Mouse (Mus musculus) midbrain, embryonic 11.5 days (tissue): ENCODE measurements around the gene Eif2b3. TPM values are rescaled to one million over a fixed set of nuclear protein-coding genes. Genes with fewer than 3 reads are reported as not detected.
A peak's percentile ranks its signal among the peaks of the same experiment; 100 is the strongest.

Experiments used
- ATAC-seq: fragments of 200-750 bp; cut with Nextera tagmentation; 2 replicates; pipeline ENCODE4 v1.8.0; 2017; ENCODE audit warnings: moderate TSS enrichment, moderate library complexity; ENCODE audit not compliant: low FRiP score
- DNase-seq: peaks from one replicate; pipeline ENCODE4 v3.0.0; 2015; ENCODE audit warnings: low spot score; ENCODE audit errors: missing footprints
- H3K27ac ChIP-seq: fragments of 300-500 bp; sonication (generic); 2 replicates; pipeline ENCODE4 v1.5.1; 2014; ENCODE audit warnings: low read depth, low read length
- H3K27me3 ChIP-seq: fragments of 300-500 bp; sonication (generic); 2 replicates; pipeline ENCODE4 v1.6.1; 2014; ENCODE audit warnings: mild to moderate bottlenecking, low read length, moderate library complexity, mixed read lengths; ENCODE audit not compliant: control insufficient read depth, insufficient read depth
- H3K36me3 ChIP-seq: fragments of 300-500 bp; sonication (generic); 2 replicates; pipeline ENCODE4 v1.6.1; 2014; ENCODE audit warnings: mild to moderate bottlenecking, low read length, moderate library complexity, mixed read lengths; ENCODE audit not compliant: control insufficient read depth, insufficient read depth
- H3K4me1 ChIP-seq: fragments of 300-500 bp; sonication (generic); 2 replicates; pipeline ENCODE4 v1.6.1; 2014; ENCODE audit warnings: low read length; ENCODE audit not compliant: control insufficient read depth, insufficient read depth
- H3K4me2 ChIP-seq: fragments of 300-500 bp; sonication (generic); 2 replicates; pipeline ENCODE4 v1.6.1; 2014; ENCODE audit warnings: mild to moderate bottlenecking, moderate library complexity
- H3K4me3 ChIP-seq: fragments of 300-500 bp; sonication (generic); 2 replicates; pipeline ENCODE4 v1.5.1; 2014; ENCODE audit warnings: low read depth, low read length
- H3K9ac ChIP-seq: fragments of 300-500 bp; sonication (generic); 2 replicates; pipeline ENCODE4 v1.6.1; 2014; ENCODE audit warnings: low read length
- H3K9me3 ChIP-seq: fragments of 300-500 bp; sonication (generic); 2 replicates; pipeline ENCODE4 v1.6.1; 2016; ENCODE audit warnings: low read length; ENCODE audit not compliant: control insufficient read depth
- WGBS: fragments of 180-500 bp; shearing (Covaris S2); extraction: QIAGEN DNeasy Blood & Tissue Kit; methylation state at CpG from one replicate; pipeline ENCODE4 v1.1.7; 2014; 5-methylcytosine and 5-hydroxymethylcytosine counted together
- polyA plus RNA-seq: library from polyadenylated mRNA; unstranded; fragments of >200 nt; fragmentation: Nextera tagmentation; extraction: Ambion mirVana; gene quantifications from 2 replicates; pipeline ENCODE4 v1.2.1, GENCODE M21; 2014

Gene Eif2b3
- polyA plus RNA-seq, 1 experiment from 2014 or later: 43.0 TPM

DNA sequence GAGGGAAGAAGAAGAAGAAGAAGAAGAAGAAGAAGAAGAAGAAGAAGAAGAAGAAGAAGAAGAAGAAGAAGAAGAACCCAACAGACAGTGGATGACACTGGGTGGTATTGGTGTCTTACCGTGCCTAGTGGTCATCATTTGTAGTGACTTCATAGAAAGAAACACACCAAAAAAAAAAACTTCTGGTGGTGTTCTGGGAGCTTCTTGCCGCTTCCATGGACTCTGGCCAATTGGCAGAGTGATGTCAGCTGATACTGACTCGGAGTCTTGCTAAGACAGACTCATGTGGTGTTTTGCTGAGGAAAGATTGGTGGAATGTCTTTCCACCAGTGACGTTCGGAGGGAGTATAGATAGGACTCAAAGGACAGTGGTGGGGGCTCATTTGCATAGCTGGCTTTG lies 9.0 kb upstream of the Eif2b3 start:
- Histone ChIP-seq H3K27me3 (no peaks in the 10 kb centered on the region; the same call in 1 of the 2 replicates), H3K4me1 (no peaks in the 10 kb centered on the region), H3K36me3 (no peaks in the 10 kb centered on the region), H3K9ac (no peak overlapping the region), H3K27ac (no peak overlapping the region), H3K9me3 (no peaks in the 10 kb centered on the region), H3K4me2 (no peak overlapping the region), H3K4me3 (no peak overlapping the region)
- DNase-seq: peak; percentile 60
- 91% methylated on average over 5 of the region's 5 CpGs for WGBS
- no peak for ATAC-seq

GRCm38 (mm10) chr4:117013596-117013995 lies 5.6 kb upstream of the Eif2b3 start:
- H3K4me2 ChIP-seq: no peak overlapping the region
- no peak overlapping the region for H3K4me3 ChIP-seq
- ATAC-seq (no peak), DNase-seq (no peak)
- no peaks in the 10 kb centered on the region for H3K36me3 ChIP-seq
- no peaks in the 10 kb centered on the region; the same call in 1 of the 2 replicates for H3K27me3 ChIP-seq
- WGBS: 86% methylated on average over 6 of the region's 6 CpGs
- no peaks in the 10 kb centered on the region for H3K9me3 ChIP-seq
- no peak overlapping the region for H3K9ac ChIP-seq
- H3K4me1 ChIP-seq: no peaks in the 10 kb centered on the region
- no peak overlapping the region for H3K27ac ChIP-seq

DNA sequence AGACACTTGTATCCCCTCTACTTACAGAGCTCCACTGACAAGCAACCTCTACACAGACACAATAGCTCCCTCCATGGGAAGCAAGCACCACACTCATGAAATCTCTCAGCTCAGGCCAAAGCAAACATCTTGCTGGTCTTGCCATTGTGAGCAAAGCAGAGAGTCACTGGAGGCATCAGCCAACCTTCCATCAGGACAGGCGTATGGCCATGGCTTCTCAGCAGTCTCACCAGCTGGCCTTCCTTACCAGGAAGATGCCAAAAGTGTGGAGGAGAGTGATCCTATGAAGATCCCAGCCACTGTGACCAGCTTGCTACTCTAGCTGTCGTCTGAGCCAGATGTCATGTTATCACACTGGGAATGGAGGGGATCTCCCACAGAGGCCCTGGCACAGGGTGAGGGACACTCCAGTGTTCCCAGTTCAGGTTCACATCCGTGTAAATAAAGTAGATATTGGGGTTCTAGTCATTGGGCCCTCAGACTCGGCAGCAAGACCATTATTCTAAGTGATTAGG lies 4.2 kb upstream of the Eif2b3 start:
- ATAC-seq (no peak), DNase-seq (peak; percentile 69)
- H3K27me3 ChIP-seq: no peaks in the 10 kb centered on the region; the same call in 1 of the 2 replicates
- peaks cover 2% of the 10 kb centered on the region; the same call in 1 of the 2 replicates for H3K4me1 ChIP-seq
- H3K9ac ChIP-seq: no peak overlapping the region
- H3K36me3 ChIP-seq: no peaks in the 10 kb centered on the region
- H3K4me3 ChIP-seq: no peak overlapping the region
- H3K4me2 ChIP-seq: no peak overlapping the region
- H3K27ac ChIP-seq: no peak overlapping the region
- H3K9me3 ChIP-seq: no peaks in the 10 kb centered on the region
- WGBS: 68% methylated on average over 4 of the region's 4 CpGs

GRCm38 (mm10) chr4:117017738-117018137 lies 1.5 kb upstream of the Eif2b3 start:
- Histone ChIP-seq H3K9ac (no peak overlapping the region), H3K27ac (no peak overlapping the region), H3K9me3 (no peaks in the 10 kb centered on the region), H3K36me3 (peaks cover 3% of the 10 kb centered on the region), H3K4me3 (no peak overlapping the region), H3K4me1 (peaks cover 6% of the 10 kb centered on the region; the same call in 1 of the 2 replicates), H3K4me2 (no peak overlapping the region), H3K27me3 (no peaks in the 10 kb centered on the region; the same call in 1 of the 2 replicates)
- no peak for ATAC-seq
- DNase-seq: peak; percentile 64
- WGBS: 88% methylated on average over 2 of the region's 2 CpGs

DNA sequence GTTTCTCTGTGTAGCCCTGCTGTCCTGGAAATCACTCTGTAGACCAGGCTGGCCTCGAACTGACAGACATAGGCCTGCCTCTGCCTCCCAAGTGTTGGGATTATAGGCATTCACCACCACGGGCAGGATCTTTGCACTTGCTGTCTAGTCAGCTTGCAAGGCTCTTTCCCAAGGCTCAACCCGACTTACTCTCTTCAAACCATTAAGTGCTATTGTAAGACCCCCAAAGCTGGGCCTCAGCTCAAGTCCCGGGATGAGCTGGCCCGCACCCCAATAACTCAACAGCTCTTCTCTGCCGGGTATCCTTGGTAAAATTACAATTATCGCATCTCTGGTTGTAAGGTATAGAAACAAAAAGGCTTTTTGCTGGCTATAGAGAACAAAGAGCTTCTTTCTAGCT lies 875 bp upstream of the Eif2b3 start:
- peaks cover 3% of the 10 kb centered on the region for H3K36me3 ChIP-seq
- no peak overlapping the region for H3K4me2 ChIP-seq
- H3K9ac ChIP-seq: no peak overlapping the region
- H3K27me3 ChIP-seq: no peaks in the 10 kb centered on the region; the same call in 1 of the 2 replicates
- no peak for ATAC-seq
- H3K4me1 ChIP-seq: peaks cover 6% of the 10 kb centered on the region; the same call in 1 of the 2 replicates
- no peak overlapping the region for H3K27ac ChIP-seq
- no peak overlapping the region for H3K4me3 ChIP-seq
- WGBS: 82% methylated on average over 7 of the region's 7 CpGs
- peak; percentile 72 for DNase-seq
- H3K9me3 ChIP-seq: no peaks in the 10 kb centered on the region

- peaks cover 5% of the 10 kb centered on the region for H3K36me3 ChIP-seq
- no peak overlapping the region for H3K9ac ChIP-seq
- DNase-seq: peak; percentile 26
- no peak overlapping the region for H3K4me3 ChIP-seq
- no peaks in the 10 kb centered on the region for H3K9me3 ChIP-seq
- WGBS: 97% methylated on average over 4 of the region's 4 CpGs
- no peaks in the 10 kb centered on the region for H3K27me3 ChIP-seq
- no peak overlapping the region for H3K27ac ChIP-seq
- H3K4me2 ChIP-seq: no peak overlapping the region
- H3K4me1 ChIP-seq: peaks cover 6% of the 10 kb centered on the region; the same call in 1 of the 2 replicates
- no peak for ATAC-seq
Observed at GRCm38 (mm10) chr4:117023469-117023868, 4.3 kb downstream of the Eif2b3 start.

DNA sequence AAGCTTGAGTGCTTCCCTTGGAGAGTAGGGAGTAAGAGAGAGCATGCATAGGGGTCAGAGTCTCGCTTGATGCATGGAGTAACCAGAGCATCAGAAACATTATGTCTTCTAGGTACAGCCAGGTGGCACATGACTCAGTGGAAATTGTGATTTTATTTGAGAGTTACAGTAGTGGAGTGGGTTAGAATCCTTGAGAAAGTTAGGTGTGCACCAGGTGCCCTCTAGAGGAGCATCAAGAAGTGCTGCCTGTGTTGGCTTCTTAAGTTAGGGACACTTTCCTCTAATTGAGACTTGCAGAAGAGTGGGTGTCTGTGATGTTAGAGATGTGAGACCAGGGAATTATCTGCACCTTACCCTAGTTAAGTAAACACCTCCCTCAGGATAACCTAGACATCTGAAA lies 11.9 kb downstream of the Eif2b3 start:
- Histone ChIP-seq H3K4me3 (no peak overlapping the region), H3K27me3 (no peaks in the 10 kb centered on the region), H3K4me2 (no peak overlapping the region), H3K9me3 (no peaks in the 10 kb centered on the region), H3K36me3 (no peaks in the 10 kb centered on the region), H3K4me1 (no peaks in the 10 kb centered on the region), H3K27ac (no peak overlapping the region), H3K9ac (no peak overlapping the region)
- DNase-seq: no peak
- no peak for ATAC-seq
- 93% methylated on average over 1 of the region's 1 CpGs for WGBS

DNA sequence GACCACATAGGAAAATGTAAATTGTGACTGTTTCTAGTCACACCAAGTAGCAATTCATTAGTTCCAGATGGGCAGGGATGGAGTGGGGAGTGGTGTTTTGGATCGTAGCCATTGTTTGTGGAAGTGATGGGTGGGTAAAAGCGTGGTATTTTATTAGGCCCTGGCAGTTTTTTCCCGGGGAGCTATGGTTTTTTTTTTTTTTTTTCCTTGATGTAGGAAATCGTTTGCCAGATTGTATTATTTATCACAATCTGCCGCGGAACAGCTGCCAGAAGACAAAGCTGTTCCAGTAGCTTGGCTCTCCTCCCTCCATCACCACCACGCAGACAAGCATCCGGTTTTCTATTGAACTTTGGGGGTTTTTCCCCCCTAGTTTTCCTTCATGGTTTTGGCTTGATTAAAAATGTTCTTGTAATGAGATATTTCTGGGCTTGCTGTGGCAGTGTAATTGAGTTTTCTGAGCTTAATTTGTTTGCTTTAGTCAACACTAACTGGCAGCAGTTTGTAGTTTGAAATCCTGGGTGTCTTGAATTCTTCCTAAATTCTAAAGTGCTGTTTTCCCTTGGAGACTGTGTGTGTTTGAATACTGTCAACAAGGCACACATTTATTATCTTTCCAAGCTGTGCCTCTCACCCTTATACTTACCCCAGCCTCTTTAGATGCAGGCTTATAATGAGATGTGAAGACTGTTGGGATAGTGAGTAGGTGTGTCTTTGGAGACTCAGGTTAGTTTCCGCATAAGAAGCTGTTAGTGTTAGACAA lies 20.9 kb downstream of the Eif2b3 start:
- H3K4me3 ChIP-seq: no peak overlapping the region
- DNase-seq (no peak), ATAC-seq (no peak)
- H3K4me2 ChIP-seq: no peak overlapping the region
- 58% methylated on average over 9 of the region's 9 CpGs for WGBS
- H3K36me3 ChIP-seq: no peaks in the 10 kb centered on the region
- 0 out of 2 replicates have a peak, but pooled peaks cover 5% of the 10 kb centered on the region for H3K4me1 ChIP-seq
- no peak overlapping the region for H3K9ac ChIP-seq
- peak overlapping the region; percentile 15; the same call in 1 of the 2 replicates for H3K27ac ChIP-seq
- H3K9me3 ChIP-seq: no peaks in the 10 kb centered on the region
- H3K27me3 ChIP-seq: no peaks in the 10 kb centered on the region

GRCm38 (mm10) chr4:117040791-117041190 lies 21.6 kb downstream of the Eif2b3 start:
- no peaks in the 10 kb centered on the region for H3K9me3 ChIP-seq
- no peak overlapping the region for H3K9ac ChIP-seq
- H3K4me3 ChIP-seq: no peak overlapping the region
- H3K4me1 ChIP-seq: 0 out of 2 replicates have a peak, but pooled peaks cover 5% of the 10 kb centered on the region
- no peak for ATAC-seq
- H3K27me3 ChIP-seq: no peaks in the 10 kb centered on the region
- peak overlapping the region; percentile 5; the same call in 1 of the 2 replicates for H3K27ac ChIP-seq
- no peak overlapping the region for H3K4me2 ChIP-seq
- no peak for DNase-seq
- WGBS: 63% methylated on average over 1 of the region's 1 CpGs
- no peaks in the 10 kb centered on the region for H3K36me3 ChIP-seq
